Mouse (Mus musculus): ENCODE data around the gene G3bp1.

DNA sequence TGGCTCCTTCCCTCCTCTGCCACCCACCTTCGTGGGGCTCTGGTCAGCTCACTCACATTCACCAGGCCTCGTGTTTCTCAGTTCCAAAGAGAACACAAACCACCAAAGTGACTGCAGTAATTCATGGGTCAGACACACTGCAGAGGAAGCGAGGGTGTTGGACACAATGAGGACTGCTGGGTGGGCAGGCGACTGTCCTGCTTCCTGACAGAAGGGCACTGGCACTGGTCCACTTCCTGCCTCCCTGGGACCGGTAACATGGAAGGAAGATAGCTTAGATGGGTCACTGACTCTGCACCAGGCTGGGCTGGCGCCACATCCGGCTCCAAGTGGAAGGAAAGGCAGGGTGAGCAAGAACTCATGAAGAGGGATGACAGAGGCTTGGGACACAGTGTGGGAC, 20.0 kb upstream of the G3bp1 start:
- TF ChIP-seq GATA1 (IDR thresholded peaks at IDR 0.05; ENCODE audit: low read length) = no peak
- no peak for TF ChIP-seq TAL1 (IDR thresholded peaks at IDR 0.05; ENCODE audit: low read length)
